Mouse (Mus musculus) heart, postnatal 0 days (tissue): ENCODE results near the gene Commd9.

Experiments
- CTCF ChIP-seq: IDR thresholded peaks from 2 replicates; pipeline ENCODE4 v1.5.1; 2016; ENCODE audit warnings: antibody characterized with exemption, control low read depth, low read depth
- EP300 ChIP-seq: IDR thresholded peaks from 2 replicates; pipeline ENCODE4 v1.6.1; 2016; ENCODE audit warnings: antibody characterized with exemption, low read depth

DNA sequence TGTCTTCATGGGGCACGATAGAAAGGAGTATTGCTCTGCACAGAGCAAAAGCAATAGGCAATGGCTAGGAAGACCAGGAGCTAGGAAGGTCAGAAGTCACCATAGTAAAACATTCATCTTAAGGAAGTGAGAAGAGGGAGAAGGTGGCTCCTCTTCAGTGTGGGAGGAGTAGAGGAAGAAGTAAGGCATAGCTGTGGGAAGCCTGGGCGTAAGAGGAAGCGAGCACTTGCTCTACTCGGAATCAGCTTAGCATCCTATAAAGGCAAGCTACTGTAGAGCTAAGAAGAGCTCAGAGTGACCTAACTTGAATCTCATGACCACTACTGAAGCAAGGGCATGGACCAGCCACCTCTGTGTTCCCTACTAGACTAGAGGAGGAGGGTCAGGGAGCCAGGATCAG is 36.3 kb downstream of the Commd9 start:
- no peak for TF ChIP-seq EP300
- no peak for TF ChIP-seq CTCF
